Mouse (Mus musculus): ENCODE measurements at regions not wholly inside any gene's neighbourhood (a gene's known extent, or its start where the extent isn't known, plus 50 kb on each side); places are given as distances from the start of the nearest gene placed in this dataset.
A peak's percentile ranks its signal among the peaks of the same experiment; 100 is the strongest.

GRCm38 (mm10) chr12:118630373-118630772, 215.8 kb upstream of the Sp8 start:
- ATAC-seq (ENCODE audit: insufficient number of reproducible peaks, insufficient read depth, low FRiP score, low read depth) = no peak
- no peaks in the 10 kb centered on the region for H3K36me3 ChIP-seq (ENCODE audit: control insufficient read depth, insufficient read depth, low read length)
- 57% methylated on average over 1 of the region's 1 CpGs for WGBS
- H3K4me1 ChIP-seq (ENCODE audit: control insufficient read depth in 2 of 2, insufficient read depth in 2 of 2, low read length in 2 of 2) = no peaks in the 10 kb centered on the region
- H3K4me2 ChIP-seq (ENCODE audit: low read length) = no peak overlapping the region
- H3K9ac ChIP-seq (ENCODE audit: low read length) = no peak overlapping the region
- no peak overlapping the region for H3K27ac ChIP-seq (replicated peaks in 1 of 2; ENCODE audit: control insufficient read depth in 1 of 2, insufficient read depth in 1 of 2, low read depth in 2 of 2, low read length in 2 of 2)
- H3K9me3 ChIP-seq (ENCODE audit: control insufficient read depth, low read length) = peaks cover 6% of the 10 kb centered on the region; the same call in 1 of the 2 replicates
- H3K4me3 ChIP-seq (ENCODE audit: control insufficient read depth in 1 of 2, insufficient read depth in 1 of 2, low read depth in 1 of 2, low read length in 2 of 2) = no peak overlapping the region
- H3K27me3 ChIP-seq (ENCODE audit: control insufficient read depth, insufficient read depth, low read length) = no peaks in the 10 kb centered on the region

- Histone ChIP-seq H3K9ac (ENCODE audit: low read length) (no peak overlapping the region), H3K4me2 (ENCODE audit: low read length) (no peak overlapping the region), H3K27me3 (ENCODE audit: control insufficient read depth, insufficient read depth, low read length) (no peaks in the 10 kb centered on the region), H3K9me3 (ENCODE audit: control insufficient read depth, low read length) (no peaks in the 10 kb centered on the region), H3K4me1 (ENCODE audit: control insufficient read depth in 2 of 2, insufficient read depth in 2 of 2, low read length in 2 of 2) (peaks cover 2 to 24% of the 10 kb centered on the region in 2 experiments; a peak in 2 of 4 replicates), H3K36me3 (ENCODE audit: control insufficient read depth, insufficient read depth, low read length) (no peaks in the 10 kb centered on the region), H3K4me3 (ENCODE audit: control insufficient read depth in 1 of 2, insufficient read depth in 1 of 2, low read depth in 1 of 2, low read length in 2 of 2) (no peak overlapping the region), H3K27ac (replicated peaks in 1 of 2; ENCODE audit: control insufficient read depth in 1 of 2, insufficient read depth in 1 of 2, low read depth in 2 of 2, low read length in 2 of 2) (peak overlapping the region in 1 of 2 experiments; percentile 91; a peak in 3 of 4 replicates)
- ATAC-seq (ENCODE audit: insufficient number of reproducible peaks, insufficient read depth, low FRiP score, low read depth) = no peak
- 61% methylated on average over 1 of the region's 1 CpGs for WGBS
These were observed 224.2 kb upstream of the Sp8 start for GRCm38 (mm10) chr12:118621697-118622485.

- H3K36me3 ChIP-seq (ENCODE audit: control insufficient read depth, insufficient read depth, low read length) = no peaks in the 10 kb centered on the region
- 37% methylated on average over 5 of the region's 5 CpGs for WGBS
- H3K4me3 ChIP-seq (ENCODE audit: control insufficient read depth in 1 of 2, insufficient read depth in 1 of 2, low read depth in 1 of 2, low read length in 2 of 2) = no peak overlapping the region
- peak overlapping the region; percentile 45; the same call in 1 of the 2 replicates for H3K9ac ChIP-seq (ENCODE audit: low read length)
- H3K27ac ChIP-seq (replicated peaks in 1 of 2; ENCODE audit: control insufficient read depth in 1 of 2, insufficient read depth in 1 of 2, low read depth in 2 of 2, low read length in 2 of 2) = peak overlapping the region; percentile 72 to 91
- peak; percentile 81 for ATAC-seq (ENCODE audit: insufficient number of reproducible peaks, insufficient read depth, low FRiP score, low read depth)
- no peaks in the 10 kb centered on the region for H3K9me3 ChIP-seq (ENCODE audit: control insufficient read depth, low read length)
- H3K4me2 ChIP-seq (ENCODE audit: low read length) = peak overlapping the region; percentile 51
- H3K27me3 ChIP-seq (ENCODE audit: control insufficient read depth, insufficient read depth, low read length) = no peaks in the 10 kb centered on the region
- peaks cover 2 to 24% of the 10 kb centered on the region in 2 experiments; a peak in 2 of 4 replicates for H3K4me1 ChIP-seq (ENCODE audit: control insufficient read depth in 2 of 2, insufficient read depth in 2 of 2, low read length in 2 of 2)
These were observed 225.1 kb upstream of the Sp8 start for GRCm38 (mm10) chr12:118620847-118621636.

GRCm38 (mm10) chr12:118597015-118597414, 249.1 kb upstream of the Sp8 start:
- 76% methylated on average over 4 of the region's 4 CpGs for whole genome bisulfite sequencing
- no peak for ATAC-seq (ENCODE audit: insufficient number of reproducible peaks, insufficient read depth, low FRiP score, low read depth)

GRCm38 (mm10) chr12:118594781-118595574, 251.2 kb upstream of the Sp8 start:
- no peak overlapping the region for H3K9ac ChIP-seq (ENCODE audit: low read length)
- ATAC-seq (ENCODE audit: insufficient number of reproducible peaks, insufficient read depth, low FRiP score, low read depth) = no peak
- H3K27ac ChIP-seq (replicated peaks in 1 of 2; ENCODE audit: control insufficient read depth in 1 of 2, insufficient read depth in 1 of 2, low read depth in 2 of 2, low read length in 2 of 2) = no peak overlapping the region
- no peak overlapping the region for H3K4me3 ChIP-seq (ENCODE audit: control insufficient read depth in 1 of 2, insufficient read depth in 1 of 2, low read depth in 1 of 2, low read length in 2 of 2)
- H3K9me3 ChIP-seq (ENCODE audit: control insufficient read depth, low read length) = 0 out of 2 replicates have a peak, but pooled peaks cover 3% of the 10 kb centered on the region
- 0 out of 2 replicates have a peak overlapping the region, but pooled peaks have one; percentile 18 for H3K4me2 ChIP-seq (ENCODE audit: low read length)
- no peaks in the 10 kb centered on the region for H3K27me3 ChIP-seq (ENCODE audit: control insufficient read depth, insufficient read depth, low read length)
- 39% methylated on average over 18 of the region's 18 CpGs for WGBS
- no peaks in the 10 kb centered on the region for H3K36me3 ChIP-seq (ENCODE audit: control insufficient read depth, insufficient read depth, low read length)
- H3K4me1 ChIP-seq (ENCODE audit: control insufficient read depth in 2 of 2, insufficient read depth in 2 of 2, low read length in 2 of 2) = peaks cover 0 to 2% of the 10 kb centered on the region in 2 experiments; a peak in 3 of 4 replicates

More at GRCm38 (mm10) chr12:118597015-118597414, 249.1 kb upstream of the Sp8 start:
- H3K27ac ChIP-seq (replicated peaks in 1 of 2; ENCODE audit: control insufficient read depth in 1 of 2, insufficient read depth in 1 of 2, low read depth in 2 of 2, low read length in 2 of 2) = no peak overlapping the region
- no peak overlapping the region for H3K4me2 ChIP-seq (ENCODE audit: low read length)
- no peaks in the 10 kb centered on the region for H3K27me3 ChIP-seq (ENCODE audit: control insufficient read depth, insufficient read depth, low read length)
- H3K4me1 ChIP-seq (ENCODE audit: control insufficient read depth in 2 of 2, insufficient read depth in 2 of 2, low read length in 2 of 2) = peaks cover 0 to 2% of the 10 kb centered on the region in 2 experiments; a peak in 3 of 4 replicates
- 0 out of 2 replicates have a peak, but pooled peaks cover 3% of the 10 kb centered on the region for H3K9me3 ChIP-seq (ENCODE audit: control insufficient read depth, low read length)
- no peak overlapping the region for H3K9ac ChIP-seq (ENCODE audit: low read length)
- no peaks in the 10 kb centered on the region for H3K36me3 ChIP-seq (ENCODE audit: control insufficient read depth, insufficient read depth, low read length)
- no peak overlapping the region for H3K4me3 ChIP-seq (ENCODE audit: control insufficient read depth in 1 of 2, insufficient read depth in 1 of 2, low read depth in 1 of 2, low read length in 2 of 2)

- no peak; the same call in 1 of the 2 replicates for ATAC-seq (ENCODE audit: insufficient number of reproducible peaks, insufficient read depth, low FRiP score, low read depth)
- 38% methylated on average over 12 of the region's 12 CpGs for WGBS
- Histone ChIP-seq H3K4me2 (ENCODE audit: low read length) (no peak overlapping the region), H3K36me3 (ENCODE audit: control insufficient read depth, insufficient read depth, low read length) (no peaks in the 10 kb centered on the region), H3K9ac (ENCODE audit: low read length) (no peak overlapping the region; the same call in 1 of the 2 replicates), H3K27ac (replicated peaks in 1 of 2; ENCODE audit: control insufficient read depth in 1 of 2, insufficient read depth in 1 of 2, low read depth in 2 of 2, low read length in 2 of 2) (peak overlapping the region; percentile 36 to 70), H3K27me3 (ENCODE audit: control insufficient read depth, insufficient read depth, low read length) (no peaks in the 10 kb centered on the region), H3K9me3 (ENCODE audit: control insufficient read depth, low read length) (0 out of 2 replicates have a peak, but pooled peaks cover 4% of the 10 kb centered on the region), H3K4me1 (ENCODE audit: control insufficient read depth in 2 of 2, insufficient read depth in 2 of 2, low read length in 2 of 2) (peaks cover 6 to 8% of the 10 kb centered on the region in 2 experiments), H3K4me3 (ENCODE audit: control insufficient read depth in 1 of 2, insufficient read depth in 1 of 2, low read depth in 1 of 2, low read length in 2 of 2) (no peak overlapping the region)
These were observed 262.1 kb upstream of the Sp8 start for GRCm38 (mm10) chr12:118583829-118584628.
